Mouse (Mus musculus): Measurements from ENCODE around the gene Slain1. TPM values are rescaled to one million over a fixed set of nuclear protein-coding genes. Genes with fewer than 3 reads are reported as not detected.

Slain1 gene
- polyA plus RNA-seq, 1 experiment from 2014 or later = 2.4 TPM

GRCm38 (mm10) chr14:103629639-103630364, 20.2 kb upstream of the Slain1 start:
- Histone ChIP-seq H3K4me1 (ENCODE audit: insufficient read depth) (no peaks in the 10 kb centered on the region), H3K9ac (no peak overlapping the region), H3K36me3 (ENCODE audit: insufficient read depth) (no peaks in the 10 kb centered on the region), H3K9me3 (ENCODE audit: low read depth, low read length) (no peaks in the 10 kb centered on the region), H3K4me3 (ENCODE audit: low read depth, low read length) (no peak overlapping the region), H3K27ac (ENCODE audit: low read depth) (peak overlapping the region; percentile 48; the same call in 1 of the 2 replicates), H3K4me2 (no peak overlapping the region), H3K27me3 (ENCODE audit: insufficient read depth, low read length) (no peaks in the 10 kb centered on the region)
- ATAC-seq (ENCODE audit: insufficient read depth) = peak; percentile 95
- TF ChIP-seq CTCF (IDR thresholded peaks at IDR 0.05; ENCODE audit: low read depth) = no peak
- WGBS = 39% methylated on average over 7 of the region's 7 CpGs
- DNase-seq = peak; percentile 77

GRCm38 (mm10) chr14:103630545-103630944, 19.5 kb upstream of the Slain1 start:
- peak; percentile 53 for DNase-seq
- Histone ChIP-seq H3K27me3 (ENCODE audit: insufficient read depth, low read length) (no peaks in the 10 kb centered on the region), H3K36me3 (ENCODE audit: insufficient read depth) (no peaks in the 10 kb centered on the region), H3K27ac (ENCODE audit: low read depth) (peak overlapping the region; percentile 42; the same call in 1 of the 2 replicates), H3K4me3 (ENCODE audit: low read depth, low read length) (no peak overlapping the region), H3K4me1 (ENCODE audit: insufficient read depth) (no peaks in the 10 kb centered on the region), H3K9me3 (ENCODE audit: low read depth, low read length) (no peaks in the 10 kb centered on the region), H3K9ac (no peak overlapping the region), H3K4me2 (no peak overlapping the region)
- WGBS = 72% methylated on average over 8 of the region's 8 CpGs
- TF ChIP-seq CTCF (IDR thresholded peaks at IDR 0.05; ENCODE audit: low read depth) = peak; percentile 51
- no peak; the same call in 1 of the 2 replicates for ATAC-seq (ENCODE audit: insufficient read depth)

DNA sequence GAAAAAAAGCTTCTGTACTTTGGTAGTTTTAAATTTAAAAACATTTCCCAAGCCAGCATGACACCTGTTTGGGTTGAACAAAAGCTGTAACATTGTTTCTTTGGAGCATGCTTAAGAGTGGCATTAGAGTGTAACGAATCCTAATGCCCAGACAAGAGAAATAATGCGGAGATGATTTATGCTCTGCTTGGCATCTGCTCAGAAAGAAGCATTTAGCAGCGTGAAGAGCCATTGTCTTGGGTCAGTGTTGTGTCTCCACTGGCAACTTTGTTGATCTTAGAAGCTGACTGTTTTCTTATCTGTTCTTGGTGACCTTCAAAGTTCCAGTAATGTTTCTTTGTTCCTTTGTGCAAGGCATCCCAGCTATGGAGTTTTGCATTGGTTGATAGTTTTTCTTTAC, 6.1 kb upstream of the Slain1 start:
- H3K27me3 ChIP-seq (ENCODE audit: insufficient read depth, low read length) = peaks cover 6% of the 10 kb centered on the region
- H3K9me3 ChIP-seq (ENCODE audit: low read depth, low read length) = no peaks in the 10 kb centered on the region
- DNase-seq (no peak), ATAC-seq (ENCODE audit: insufficient read depth) (no peak)
- no peaks in the 10 kb centered on the region for H3K36me3 ChIP-seq (ENCODE audit: insufficient read depth)
- no peak overlapping the region for H3K9ac ChIP-seq
- H3K4me1 ChIP-seq (ENCODE audit: insufficient read depth) = no peaks in the 10 kb centered on the region
- no peak overlapping the region for H3K4me2 ChIP-seq
- H3K4me3 ChIP-seq (ENCODE audit: low read depth, low read length) = no peak overlapping the region
- H3K27ac ChIP-seq (ENCODE audit: low read depth) = no peak overlapping the region
- WGBS = 59% methylated on average over 3 of the region's 3 CpGs
- no peak for TF ChIP-seq CTCF (IDR thresholded peaks at IDR 0.05; ENCODE audit: low read depth)

DNA sequence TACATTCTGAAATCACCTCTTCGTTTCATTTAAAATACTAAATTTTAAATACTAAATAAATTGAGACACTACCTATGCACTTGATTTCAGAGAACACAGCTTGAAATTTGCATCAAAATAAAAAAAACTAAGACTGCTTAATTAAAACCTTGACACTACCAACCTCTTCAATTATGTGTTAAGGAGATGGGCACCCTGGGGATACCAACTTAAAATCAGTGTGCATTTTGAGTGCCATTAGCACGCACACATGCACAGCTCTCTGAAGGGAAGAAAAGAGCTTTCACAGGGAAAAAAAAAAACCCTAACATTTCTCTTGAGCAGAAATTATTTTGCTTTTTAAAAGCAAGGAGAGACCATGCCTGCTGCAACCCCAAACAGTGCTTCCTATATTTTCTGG, 2.0 kb upstream of the Slain1 start:
- 80% methylated on average over 2 of the region's 2 CpGs for WGBS
- H3K27me3 ChIP-seq (ENCODE audit: insufficient read depth, low read length) = peaks cover 36% of the 10 kb centered on the region
- no peak overlapping the region for H3K27ac ChIP-seq (ENCODE audit: low read depth)
- H3K36me3 ChIP-seq (ENCODE audit: insufficient read depth) = no peaks in the 10 kb centered on the region
- no peak overlapping the region for H3K4me2 ChIP-seq
- no peak overlapping the region for H3K4me3 ChIP-seq (ENCODE audit: low read depth, low read length)
- no peaks in the 10 kb centered on the region for H3K9me3 ChIP-seq (ENCODE audit: low read depth, low read length)
- ATAC-seq (ENCODE audit: insufficient read depth) (no peak), DNase-seq (no peak)
- no peaks in the 10 kb centered on the region; the same call in 1 of the 2 replicates for H3K4me1 ChIP-seq (ENCODE audit: insufficient read depth)
- TF ChIP-seq CTCF (IDR thresholded peaks at IDR 0.05; ENCODE audit: low read depth) = no peak
- no peak overlapping the region for H3K9ac ChIP-seq

- Histone ChIP-seq H3K4me2 (peak overlapping the region; percentile 21; the same call in 1 of the 2 replicates), H3K9me3 (ENCODE audit: low read depth, low read length) (no peaks in the 10 kb centered on the region), H3K27me3 (ENCODE audit: insufficient read depth, low read length) (peaks cover 36% of the 10 kb centered on the region), H3K9ac (no peak overlapping the region), H3K27ac (ENCODE audit: low read depth) (no peak overlapping the region), H3K4me3 (ENCODE audit: low read depth, low read length) (no peak overlapping the region), H3K36me3 (ENCODE audit: insufficient read depth) (no peaks in the 10 kb centered on the region), H3K4me1 (ENCODE audit: insufficient read depth) (no peaks in the 10 kb centered on the region; the same call in 1 of the 2 replicates)
- peak; percentile 26 for DNase-seq
- ATAC-seq (ENCODE audit: insufficient read depth) = no peak
- TF ChIP-seq CTCF (IDR thresholded peaks at IDR 0.05; ENCODE audit: low read depth) = no peak
- 31% methylated on average over 12 of the region's 12 CpGs for WGBS
Measured at GRCm38 (mm10) chr14:103648623-103649255, 1.3 kb upstream of the Slain1 start.

DNA sequence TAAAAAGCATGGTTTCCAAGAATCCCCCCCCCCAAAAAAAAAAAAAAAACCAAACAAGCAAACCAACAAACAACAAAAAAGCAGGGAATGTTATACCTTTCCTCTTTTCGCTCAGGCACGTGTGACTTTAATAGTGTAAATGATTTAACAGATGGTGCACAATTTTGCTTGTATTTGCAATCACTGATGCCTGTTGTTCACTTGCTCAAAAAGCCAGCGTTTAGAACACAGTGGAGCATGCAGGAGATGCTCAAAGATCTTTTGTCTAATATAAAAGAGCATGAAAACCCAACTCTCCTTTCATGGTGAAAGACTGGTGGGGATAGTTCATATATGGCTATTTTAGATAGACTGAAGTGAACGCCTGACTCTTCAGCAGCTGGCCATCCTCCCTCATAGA, 726 bp upstream of the Slain1 start:
- no peak overlapping the region for H3K27ac ChIP-seq (ENCODE audit: low read depth)
- TF ChIP-seq CTCF (IDR thresholded peaks at IDR 0.05; ENCODE audit: low read depth) = no peak
- WGBS = 52% methylated on average over 4 of the region's 4 CpGs
- H3K27me3 ChIP-seq (ENCODE audit: insufficient read depth, low read length) = peaks cover 36% of the 10 kb centered on the region
- H3K4me3 ChIP-seq (ENCODE audit: low read depth, low read length) = no peak overlapping the region
- H3K36me3 ChIP-seq (ENCODE audit: insufficient read depth) = no peaks in the 10 kb centered on the region
- H3K9ac ChIP-seq = no peak overlapping the region
- peak overlapping the region; percentile 97 for H3K4me2 ChIP-seq
- no peak for DNase-seq
- ATAC-seq (ENCODE audit: insufficient read depth) = no peak
- no peaks in the 10 kb centered on the region for H3K9me3 ChIP-seq (ENCODE audit: low read depth, low read length)
- H3K4me1 ChIP-seq (ENCODE audit: insufficient read depth) = no peaks in the 10 kb centered on the region; the same call in 1 of the 2 replicates

GRCm38 (mm10) chr14:103650413-103651101, 529 bp downstream of the Slain1 start:
- ATAC-seq (ENCODE audit: insufficient read depth) = peak; percentile 67
- no peaks in the 10 kb centered on the region; the same call in 1 of the 2 replicates for H3K4me1 ChIP-seq (ENCODE audit: insufficient read depth)
- H3K9me3 ChIP-seq (ENCODE audit: low read depth, low read length) = no peaks in the 10 kb centered on the region
- H3K4me2 ChIP-seq = peak overlapping the region; percentile 97
- H3K36me3 ChIP-seq (ENCODE audit: insufficient read depth) = no peaks in the 10 kb centered on the region
- H3K9ac ChIP-seq = peak overlapping the region; percentile 54
- 1% methylated on average over 51 of the region's 67 CpGs for WGBS
- peak; percentile 61 for DNase-seq
- no peak for TF ChIP-seq CTCF (IDR thresholded peaks at IDR 0.05; ENCODE audit: low read depth)
- H3K4me3 ChIP-seq (ENCODE audit: low read depth, low read length) = peak overlapping the region; percentile 62
- H3K27me3 ChIP-seq (ENCODE audit: insufficient read depth, low read length) = peaks cover 36% of the 10 kb centered on the region
- peak overlapping the region; percentile 58; the same call in 1 of the 2 replicates for H3K27ac ChIP-seq (ENCODE audit: low read depth)
